9 mouse cellular contexts compared by ENCODE assay signal in the genomic region with DNA sequence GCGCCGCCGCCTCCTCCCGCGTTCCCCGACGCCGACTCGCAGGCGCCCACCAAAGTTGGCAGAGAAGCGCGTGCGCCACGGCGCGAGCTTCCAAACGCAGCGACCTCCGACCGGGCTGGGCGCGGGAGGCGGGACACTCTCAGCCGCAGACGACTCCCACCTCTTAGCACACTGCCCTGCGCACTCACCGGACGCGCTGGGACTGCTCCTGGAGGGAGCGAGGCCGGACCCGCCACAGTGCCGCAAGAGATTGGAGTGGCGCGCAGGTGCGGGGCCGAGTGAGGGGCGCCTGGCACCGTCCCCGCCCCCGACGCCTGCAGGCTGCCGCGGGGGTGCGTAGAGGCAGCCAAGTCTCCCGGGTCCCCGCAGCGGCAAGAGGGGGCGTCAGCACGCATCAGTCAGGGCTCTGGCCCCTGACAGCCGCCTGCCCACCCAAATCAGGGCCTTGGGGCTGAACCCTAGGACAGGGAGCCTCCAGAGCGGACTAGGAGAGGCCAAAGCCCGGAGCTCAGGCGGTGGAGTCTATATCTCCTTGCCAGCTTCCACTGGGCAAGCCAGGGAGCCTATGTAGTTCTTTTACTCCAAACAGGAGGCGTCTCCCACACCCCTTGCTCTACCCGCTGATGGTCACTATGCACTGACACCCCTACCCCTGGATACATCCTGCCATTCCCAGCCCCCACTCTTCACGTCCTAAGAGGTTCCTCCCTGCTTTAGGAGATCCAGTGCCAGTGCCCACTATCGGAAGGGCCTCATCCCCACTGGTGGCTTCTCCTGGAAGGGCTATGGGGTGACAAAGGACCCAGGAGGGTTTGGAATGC. TPM values are rescaled to one million over a fixed set of nuclear protein-coding genes. Genes with fewer than 3 reads are reported as not detected.
DNase-seq lines count a peak whose midpoint lies in the region; ATAC-seq and TF ChIP-seq lines count a peak whose summit lies in the region.
"Had no signal": no experiment of that assay in that cellular context is flagged by ENCODE, and none has a peak within 500 bp of the region (broad histone marks: within the 10 kb centered on the region; RNA-seq: fewer than 3 reads in every experiment).

Gene A930017K11Rik (minus strand): TSS at position 763 of the 821 bp plus-strand sequence.

- H3K27ac ChIP-seq in heart, adult 2 months: no peak within 1 kb of the TSS
- H3K27ac ChIP-seq in forebrain, embryonic 15.5 days (replicated peaks): no peak within 1 kb of the TSS
- H3K27ac ChIP-seq in limb, embryonic 15.5 days: no peak within 1 kb of the TSS
- H3K27ac ChIP-seq in stomach, embryonic 16.5 days (ENCODE audit: low read length): no peak within 1 kb of the TSS

- peak within 1 kb of the TSS; percentile 49 for H3K4me2 ChIP-seq in forebrain, embryonic 15.5 days (replicated peaks)
- H3K4me2 ChIP-seq in limb, embryonic 15.5 days: peak within 1 kb of the TSS; percentile 81
- H3K4me2 ChIP-seq in stomach, embryonic 16.5 days (ENCODE audit: low read depth, low read length): peak within 1 kb of the TSS; percentile 72

- DNase-seq in heart, adult 2 months: no peak
- no peak for DNase-seq in heart, postnatal 4 days
- DNase-seq in MN1 (ENCODE audit: low spot score): peak; percentile 32
- no peak for DNase-seq in urinary bladder, postnatal 10 days (ENCODE audit: low spot score)
- DNase-seq in gastrocnemius, postnatal 10 days: no peak

- no peak for ATAC-seq in forebrain, embryonic 15.5 days (replicated peaks)
- no peak for ATAC-seq in limb, embryonic 15.5 days (ENCODE audit: insufficient number of reproducible peaks, low FRiP score, low TSS enrichment, low read depth)
- no peak for ATAC-seq in stomach, embryonic 16.5 days (ENCODE audit: insufficient read depth, low FRiP score)

- peaks cover 6% of the 10 kb centered on the region; the same call in 1 of the 2 replicates for H3K27me3 ChIP-seq in heart, adult 2 months (ENCODE audit: control insufficient read depth, insufficient read depth, low read length)
- H3K27me3 ChIP-seq in forebrain, embryonic 15.5 days: peaks cover 38% of the 10 kb centered on the region
- peaks cover 46% of the 10 kb centered on the region for H3K27me3 ChIP-seq in limb, embryonic 15.5 days
- H3K27me3 ChIP-seq in stomach, embryonic 16.5 days (ENCODE audit: control insufficient read depth, insufficient read depth, low read length): peaks cover 38% of the 10 kb centered on the region

- H3K4me1 ChIP-seq in heart, adult 2 months (ENCODE audit: control insufficient read depth, insufficient read depth, low read length): no peaks in the 10 kb centered on the region
- H3K4me1 ChIP-seq in forebrain, embryonic 15.5 days: peaks cover 12% of the 10 kb centered on the region
- H3K4me1 ChIP-seq in limb, embryonic 15.5 days: peaks cover 16% of the 10 kb centered on the region
- peaks cover 8% of the 10 kb centered on the region for H3K4me1 ChIP-seq in stomach, embryonic 16.5 days (ENCODE audit: control insufficient read depth, insufficient read depth, low read length)

- no peaks in the 10 kb centered on the region for H3K9me3 ChIP-seq in forebrain, embryonic 15.5 days
- H3K9me3 ChIP-seq in limb, embryonic 15.5 days: no peaks in the 10 kb centered on the region
- H3K9me3 ChIP-seq in stomach, embryonic 16.5 days (replicated peaks; ENCODE audit: control insufficient read depth, low read length): no peaks in the 10 kb centered on the region

- peak within 1 kb of the TSS; percentile 40 for H3K4me3 ChIP-seq in heart, adult 2 months
- H3K4me3 ChIP-seq in forebrain, embryonic 15.5 days: peak within 1 kb of the TSS; percentile 32
- H3K4me3 ChIP-seq in limb, embryonic 15.5 days: peak within 1 kb of the TSS; percentile 43
- peak within 1 kb of the TSS; percentile 48 for H3K4me3 ChIP-seq in stomach, embryonic 16.5 days (replicated peaks; ENCODE audit: low read length)

- no peak for TF ChIP-seq CTCF in heart, adult 2 months (IDR thresholded peaks at IDR 0.05)

- no peak for TF ChIP-seq EP300 in heart, adult 2 months (IDR thresholded peaks at IDR 0.05; ENCODE audit: insufficient read depth, low read depth, low read length)

- H3K9ac ChIP-seq in heart, adult 2 months (ENCODE audit: low read depth, low read length): peak within 1 kb of the TSS; percentile 46
- no peak within 1 kb of the TSS for H3K9ac ChIP-seq in forebrain, embryonic 15.5 days (replicated peaks)
- 0 out of 2 replicates have a peak within 1 kb of the TSS, but pooled peaks have one; percentile 18 for H3K9ac ChIP-seq in limb, embryonic 15.5 days
- H3K9ac ChIP-seq in stomach, embryonic 16.5 days (ENCODE audit: low read length): peak within 1 kb of the TSS; percentile 56

- 3% methylated on average over 58 of the region's 58 CpGs for WGBS in heart, adult 2 months
- WGBS in forebrain, embryonic 15.5 days: 1% methylated on average over 58 of the region's 58 CpGs
- 1% methylated on average over 58 of the region's 58 CpGs for WGBS in limb, embryonic 15.5 days
- 1% methylated on average over 58 of the region's 58 CpGs for WGBS in stomach, embryonic 16.5 days

- intact Hi-C loops in heart, adult 2 months (cut with DNase I): no loop called here

- H3K79me2 ChIP-seq in heart, adult 2 months (replicated peaks; ENCODE audit: control insufficient read depth, insufficient read depth, low read length): no peaks in the 10 kb centered on the region

- no peak for TF ChIP-seq POLR2A in heart, adult 2 months (IDR thresholded peaks at IDR 0.05; ENCODE audit: insufficient read depth, low read depth, low read length)

- no peaks in the 10 kb centered on the region for H3K36me3 ChIP-seq in heart, adult 2 months (ENCODE audit: control insufficient read depth, insufficient read depth, low read length)
- H3K36me3 ChIP-seq in forebrain, embryonic 15.5 days: no peaks in the 10 kb centered on the region
- no peaks in the 10 kb centered on the region for H3K36me3 ChIP-seq in limb, embryonic 15.5 days
- H3K36me3 ChIP-seq in stomach, embryonic 16.5 days (ENCODE audit: control insufficient read depth, insufficient read depth, low read length): no peaks in the 10 kb centered on the region

RNA-seq across cellular contexts. Expression of gene A930017K11Rik, which starts in this region (rescaled TPM):
- under 1 TPM; 0.27 to 0.37 TPM for total RNA-seq in heart, adult 2 months (2021)
- polyA plus RNA-seq in heart, adult 2 months (2012; rRNA removed): 0.44 and 0.61 TPM in 2 replicates
- total RNA-seq in heart, postnatal 4 days (2021): not detected
- 0.09 TPM in 1 of 2 replicates, not detected in the other for polyA plus RNA-seq in forebrain, embryonic 15.5 days (2015; fragmentation: Nextera tagmentation; extraction: Ambion mirVana)
- 0.06 and 0.14 TPM in 2 replicates for polyA plus RNA-seq in limb, embryonic 15.5 days (2015; fragmentation: Nextera tagmentation; extraction: Ambion mirVana)
- 0.11 and 0.31 TPM in 2 replicates for polyA plus RNA-seq in stomach, embryonic 16.5 days (2015; fragmentation: Nextera tagmentation; extraction: Ambion mirVana)
- total RNA-seq in gastrocnemius, postnatal 10 days (2021): not detected
- total RNA-seq: MEL had no signal
